Mouse (Mus musculus) olfactory bulb, adult 2 months (tissue): ENCODE results near the gene Lingo1. TPM values are rescaled to one million over a fixed set of nuclear protein-coding genes. Genes with fewer than 3 reads are reported as not detected.

Source experiments
- H3K27ac ChIP-seq: fragments of 200-500 bp; 2 replicates; pipeline ENCODE4 v1.5.1; 2012; ENCODE audit warnings: low read depth, low read length; ENCODE audit not compliant: insufficient read depth
- H3K4me1 ChIP-seq: fragments of 200-500 bp; 2 replicates; pipeline ENCODE4 v1.6.1; 2012; ENCODE audit warnings: low read length; ENCODE audit not compliant: control insufficient read depth, insufficient read depth
- H3K4me3 ChIP-seq: fragments of 200-500 bp; 2 replicates; pipeline ENCODE4 v1.5.1; 2012; ENCODE audit warnings: mild to moderate bottlenecking, low read depth, low read length, moderate library complexity; ENCODE audit not compliant: insufficient read depth
- CTCF ChIP-seq: fragments of 200-500 bp; IDR thresholded peaks from 2 replicates; pipeline ENCODE4 v1.5.1; 2012; ENCODE audit warnings: low read depth, mild to moderate bottlenecking, low read length, moderate library complexity; ENCODE audit not compliant: insufficient read depth
- POLR2A ChIP-seq: fragments of 200-500 bp; IDR thresholded peaks from 2 replicates; pipeline ENCODE4 v1.6.1; 2012; ENCODE audit warnings: mild to moderate bottlenecking, low read depth, low read length, moderate library complexity; ENCODE audit not compliant: insufficient read depth
- WGBS: fragments of 180-500 bp; shearing (Covaris S2); methylation state at CpG from one replicate; pipeline ENCODE4 v1.1.7; 2018; 5-methylcytosine and 5-hydroxymethylcytosine counted together
- polyA plus RNA-seq: library from polyadenylated mRNA; stranded (reverse); fragments of >200 nt; gene quantifications from 2 replicates; pipeline ENCODE4 v1.2.4, GENCODE M21; 2012; ENCODE audit warnings: low replicate concordance; ENCODE audit not compliant: missing spikeins, insufficient read depth, insufficient read length

Lingo1 gene
- polyA plus RNA-seq, 1 experiment = not detected

DNA sequence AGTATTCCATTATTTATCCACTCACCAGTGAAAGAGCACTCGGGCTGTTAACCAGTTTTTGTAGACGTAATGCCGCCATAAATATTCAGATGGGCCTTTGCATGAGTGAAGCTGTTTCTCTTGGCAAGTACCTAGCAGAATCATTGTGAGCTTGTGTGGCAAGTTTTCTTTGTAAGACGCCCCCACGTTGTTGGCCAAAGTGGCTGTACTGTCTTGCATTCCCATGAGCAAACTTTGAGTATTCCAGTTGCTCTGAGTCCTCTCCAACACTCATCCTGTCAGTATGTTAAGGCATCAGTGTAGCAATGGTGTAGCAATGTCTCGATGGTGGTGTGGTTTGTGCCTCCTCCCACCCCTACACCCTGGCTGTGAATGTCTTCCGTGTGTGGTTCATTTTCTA, 120.6 kb downstream of the Lingo1 start:
- no peak overlapping the region for H3K4me3 ChIP-seq
- TF ChIP-seq CTCF (no peak), POLR2A (no peak)
- H3K27ac ChIP-seq = no peak overlapping the region
- H3K4me1 ChIP-seq = no peaks in the 10 kb centered on the region
- 76% methylated on average over 7 of the region's 7 CpGs for WGBS

DNA sequence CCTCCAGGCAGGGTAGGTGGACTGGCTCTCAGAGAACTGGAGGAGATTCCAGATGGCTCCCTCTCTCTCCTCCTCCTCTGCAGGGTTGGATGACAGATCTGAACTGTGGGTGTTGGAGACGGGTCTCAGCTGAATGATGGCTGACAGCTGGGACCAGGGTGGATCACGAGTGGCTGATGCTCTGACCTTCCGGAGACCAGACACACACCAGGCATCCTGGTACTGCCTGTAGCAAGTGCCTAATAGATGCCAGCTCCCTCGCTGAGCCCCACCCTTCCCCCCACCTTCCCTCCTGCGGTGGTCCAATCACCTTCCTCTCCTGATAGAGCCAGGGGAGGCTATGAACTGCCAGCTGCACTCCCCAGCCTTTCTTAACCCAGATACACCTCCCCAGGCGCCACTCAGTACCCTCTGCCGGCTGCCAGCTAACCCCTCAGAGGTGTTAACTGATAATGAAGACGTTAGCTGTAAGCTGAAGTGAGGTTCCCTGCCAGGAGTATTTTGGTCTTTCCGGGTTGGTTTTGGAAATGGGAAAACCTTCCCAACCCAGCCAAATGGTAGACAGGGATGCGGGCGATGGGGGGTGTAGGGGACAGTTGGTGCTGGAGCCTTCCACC, 126.6 kb downstream of the Lingo1 start:
- TF ChIP-seq CTCF (no peak), POLR2A (no peak)
- Histone ChIP-seq H3K4me3 (no peak overlapping the region), H3K27ac (no peak overlapping the region), H3K4me1 (no peaks in the 10 kb centered on the region)
- WGBS = 70% methylated on average over 11 of the region's 11 CpGs

DNA sequence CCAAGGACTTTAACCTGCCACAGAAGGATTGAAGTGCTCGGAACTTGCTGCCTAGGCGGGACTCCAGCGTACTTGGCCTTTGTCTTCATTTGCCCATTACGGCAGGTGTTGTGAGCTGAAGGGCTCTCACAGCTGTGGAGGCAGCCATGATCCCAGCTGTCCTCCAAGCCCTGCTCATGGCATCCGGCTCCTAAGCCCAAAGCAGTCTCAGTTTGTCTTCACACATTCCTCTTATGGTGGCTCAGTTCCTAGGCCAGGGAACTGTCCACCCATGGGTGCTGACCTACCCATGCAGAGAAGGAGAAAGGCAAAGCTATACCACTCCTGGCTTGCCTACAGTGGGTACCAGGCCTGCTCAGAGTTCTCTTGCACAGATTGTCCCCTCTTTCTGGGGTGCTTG, 132.1 kb downstream of the Lingo1 start:
- 94% methylated on average over 5 of the region's 5 CpGs for WGBS
- H3K4me1 ChIP-seq = 0 out of 2 replicates have a peak, but pooled peaks cover 3% of the 10 kb centered on the region
- no peak overlapping the region for H3K4me3 ChIP-seq
- no peak overlapping the region for H3K27ac ChIP-seq
- no peak for TF ChIP-seq CTCF
- TF ChIP-seq POLR2A = no peak

DNA sequence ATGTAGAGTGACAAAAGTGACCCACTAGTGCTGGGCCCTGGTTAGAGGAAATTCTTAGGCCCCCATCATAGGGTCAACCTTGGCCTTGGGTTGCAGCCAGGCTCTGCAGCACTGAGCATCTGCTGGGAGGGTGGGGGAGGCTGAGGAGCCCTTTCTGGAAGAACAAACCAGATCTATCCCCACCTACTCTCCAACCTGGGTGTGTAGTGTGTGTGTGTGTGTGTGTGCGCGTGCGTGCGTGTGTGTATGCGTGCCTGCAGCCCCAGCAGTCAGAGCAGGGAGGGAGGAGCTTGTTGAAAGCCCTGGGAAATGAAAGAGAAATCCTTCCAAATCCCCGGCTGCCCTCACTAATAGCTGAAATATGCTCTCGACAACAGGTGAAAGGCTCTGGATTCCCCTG, 133.3 kb downstream of the Lingo1 start:
- Histone ChIP-seq H3K4me3 (no peak overlapping the region), H3K4me1 (0 out of 2 replicates have a peak, but pooled peaks cover 5% of the 10 kb centered on the region), H3K27ac (no peak overlapping the region)
- WGBS = 78% methylated on average over 7 of the region's 7 CpGs
- no peak for TF ChIP-seq POLR2A
- no peak for TF ChIP-seq CTCF

DNA sequence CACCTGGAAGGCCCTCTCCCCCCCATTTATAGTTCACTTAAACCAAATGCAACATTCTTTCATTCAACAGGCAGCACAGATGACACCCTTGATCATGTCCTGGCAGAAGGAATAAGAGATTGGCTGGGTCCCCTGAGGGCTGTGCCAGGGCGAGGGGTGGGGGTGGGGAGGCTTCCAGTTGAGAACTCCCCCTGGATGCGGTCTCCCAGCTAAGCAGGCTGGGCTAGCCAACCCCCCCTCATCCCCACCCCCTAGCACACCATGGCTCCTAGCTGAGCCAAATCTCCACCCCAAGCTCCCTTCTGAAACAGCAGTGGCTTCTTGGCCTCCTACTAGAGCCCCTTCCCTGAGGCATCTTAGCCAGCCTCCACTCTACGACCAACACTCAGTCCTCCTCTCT, 133.9 kb downstream of the Lingo1 start:
- Histone ChIP-seq H3K27ac (no peak overlapping the region), H3K4me3 (no peak overlapping the region), H3K4me1 (peaks cover 7% of the 10 kb centered on the region; the same call in 1 of the 2 replicates)
- TF ChIP-seq POLR2A (no peak), CTCF (no peak)
- WGBS = 62% methylated on average over 3 of the region's 3 CpGs

DNA sequence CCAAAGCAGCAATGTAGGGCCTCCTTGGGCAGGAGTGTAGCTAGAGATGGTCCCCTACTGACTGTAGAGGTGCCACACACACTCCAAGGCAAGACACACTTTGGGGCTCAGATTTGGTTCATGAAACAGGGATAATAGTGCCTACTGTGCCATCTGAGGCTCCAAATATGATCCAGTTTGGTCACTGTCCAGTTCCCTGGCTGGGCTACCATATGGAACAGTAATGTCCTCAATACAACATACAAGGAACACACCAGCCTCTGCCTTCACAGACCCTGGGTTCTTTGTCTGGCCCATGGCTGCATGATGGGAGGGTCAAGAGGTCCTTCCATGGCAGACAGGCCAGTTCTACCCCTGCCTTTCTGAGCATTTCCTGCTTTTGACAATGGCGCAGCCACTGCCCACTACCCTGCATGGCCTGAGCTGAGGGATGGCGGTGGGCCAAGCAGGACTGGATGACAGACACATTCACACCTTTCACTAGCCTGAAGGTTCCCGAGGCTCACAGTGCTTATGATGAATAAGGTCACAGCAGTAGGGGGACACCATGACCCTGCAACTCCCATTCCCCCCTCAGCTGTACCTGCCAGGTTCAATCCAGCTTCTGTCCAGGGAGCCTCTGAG, 134.9 kb downstream of the Lingo1 start:
- Histone ChIP-seq H3K4me3 (no peak overlapping the region), H3K27ac (no peak overlapping the region), H3K4me1 (peaks cover 17% of the 10 kb centered on the region)
- TF ChIP-seq POLR2A (no peak), CTCF (no peak)
- WGBS = 71% methylated on average over 3 of the region's 3 CpGs

DNA sequence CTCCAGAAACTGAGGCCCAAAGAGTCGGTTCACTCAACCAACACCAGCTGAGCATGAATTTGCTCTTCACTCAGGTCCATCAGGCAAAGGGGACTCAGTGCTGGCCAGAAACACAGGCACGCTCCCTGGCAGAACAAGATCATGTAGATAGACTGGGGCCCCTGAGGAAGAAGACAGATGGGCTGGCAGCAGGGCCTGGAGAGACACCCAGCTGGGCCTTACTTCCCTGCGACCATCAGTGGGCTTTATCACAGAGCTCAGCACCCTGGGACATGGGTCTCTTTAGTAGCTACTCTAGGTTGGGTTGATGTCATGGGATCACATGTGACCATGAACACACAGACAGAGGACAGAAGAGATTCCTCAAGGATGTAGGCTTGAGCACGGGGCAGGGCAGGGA, 137.7 kb downstream of the Lingo1 start:
- H3K4me1 ChIP-seq = peaks cover 19% of the 10 kb centered on the region
- TF ChIP-seq POLR2A (no peak), CTCF (no peak)
- WGBS = 91% methylated on average over 4 of the region's 4 CpGs

DNA sequence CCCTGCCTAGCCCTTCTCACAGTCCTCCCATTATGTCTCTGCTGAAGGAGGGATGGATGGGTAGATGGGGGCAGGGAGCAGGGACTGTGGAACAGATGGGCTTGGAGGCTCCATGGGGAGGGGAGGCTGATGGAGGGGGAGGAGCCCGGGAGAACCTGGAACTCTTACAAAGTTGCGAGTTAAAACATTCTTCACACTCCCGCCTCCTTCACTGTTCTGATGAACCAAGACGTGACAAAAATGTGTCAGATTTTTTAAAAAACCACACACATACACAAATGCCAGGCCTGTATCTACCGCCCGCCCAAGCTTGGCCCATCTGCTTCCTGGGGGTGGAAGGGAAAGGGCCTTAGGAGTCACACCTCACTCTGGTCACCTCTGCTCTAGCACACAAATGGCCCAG, 138.3 kb downstream of the Lingo1 start:
- no peak for TF ChIP-seq CTCF
- no peak for TF ChIP-seq POLR2A
- H3K27ac ChIP-seq = no peak overlapping the region
- H3K4me3 ChIP-seq = no peak overlapping the region
- WGBS = 90% methylated on average over 6 of the region's 6 CpGs
- peaks cover 19% of the 10 kb centered on the region for H3K4me1 ChIP-seq

More for the DNA sequence above, 137.7 kb downstream of the Lingo1 start:
- Histone ChIP-seq H3K4me3 (no peak overlapping the region), H3K27ac (no peak overlapping the region)

DNA sequence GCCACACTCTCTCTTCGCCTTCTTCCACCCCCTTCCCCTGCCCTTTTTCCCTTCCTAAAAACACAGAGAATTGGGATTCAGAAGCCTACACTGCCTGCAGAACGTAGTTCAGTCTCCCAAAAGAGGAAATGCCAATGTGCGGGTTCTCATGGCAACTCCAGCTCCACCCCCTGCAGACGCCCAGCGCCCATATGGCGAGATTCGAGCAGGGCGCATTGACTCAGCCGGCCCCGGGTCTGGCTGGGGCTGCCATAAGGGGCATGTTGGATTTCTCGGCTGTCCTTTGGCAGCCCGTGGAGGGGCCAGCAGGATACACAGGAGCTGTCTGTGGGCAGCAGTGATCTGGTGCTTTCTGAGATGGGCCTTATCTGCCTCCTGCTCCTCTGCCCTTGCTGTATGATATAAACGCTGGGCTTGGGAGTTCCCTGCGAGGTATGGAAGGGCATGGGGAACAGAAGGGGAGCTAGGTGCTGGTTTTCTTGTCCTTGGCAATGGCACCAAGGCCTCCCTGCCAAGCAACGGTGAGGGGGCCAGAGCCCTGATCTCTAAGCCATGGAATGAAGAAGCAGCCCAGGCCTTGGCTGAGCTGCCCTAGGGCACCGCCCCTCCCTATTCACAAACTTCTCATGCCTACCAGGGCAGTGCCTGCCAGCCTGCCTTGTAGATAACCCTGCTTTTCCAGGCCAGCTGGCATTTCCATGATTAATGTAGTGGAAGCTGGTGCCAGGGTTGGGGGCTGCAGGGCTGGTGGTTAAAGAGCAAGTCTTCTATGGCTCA, 139.3 kb downstream of the Lingo1 start:
- 51% methylated on average over 16 of the region's 16 CpGs for WGBS
- no peak overlapping the region for H3K4me3 ChIP-seq
- TF ChIP-seq POLR2A (no peak), CTCF (no peak)
- peaks cover 17% of the 10 kb centered on the region for H3K4me1 ChIP-seq
- no peak overlapping the region for H3K27ac ChIP-seq
